Mouse (Mus musculus) heart, embryonic 15.5 days (tissue): ENCODE results near the gene Gpi1. TPM values are rescaled to one million over a fixed set of nuclear protein-coding genes. Genes with fewer than 3 reads are reported as not detected.
A peak's percentile ranks its signal among the peaks of the same experiment; 100 is the strongest.

ENCODE experiments used
- ATAC-seq: fragments of 200-750 bp; cut with Nextera tagmentation; replicated peaks from 2 replicates; pipeline ENCODE4 v1.8.0; 2017; ENCODE audit warnings: low read depth, moderate TSS enrichment; ENCODE audit not compliant: insufficient number of reproducible peaks, insufficient read depth, low FRiP score
- H3K27ac ChIP-seq: fragments of 300-500 bp; sonication (generic); 2 replicates; pipeline ENCODE4 v1.5.1; 2015; ENCODE audit warnings: mild to moderate bottlenecking, inconsistent platforms
- H3K27me3 ChIP-seq: fragments of 300-500 bp; sonication (generic); 2 replicates; pipeline ENCODE4 v1.6.1; 2015; ENCODE audit warnings: inconsistent platforms
- H3K36me3 ChIP-seq: fragments of 300-500 bp; sonication (generic); 2 replicates; pipeline ENCODE4 v1.6.1; 2015; ENCODE audit warnings: mild to moderate bottlenecking, inconsistent platforms
- H3K4me1 ChIP-seq: fragments of 300-500 bp; sonication (generic); replicated peaks from 2 replicates; pipeline ENCODE4 v1.6.1; 2015; ENCODE audit warnings: inconsistent platforms
- H3K4me2 ChIP-seq: fragments of 300-500 bp; sonication (generic); 2 replicates; pipeline ENCODE4 v1.6.1; 2015; ENCODE audit warnings: inconsistent platforms, mild to moderate bottlenecking, moderate library complexity
- H3K4me3 ChIP-seq: fragments of 300-500 bp; sonication (generic); 2 replicates; pipeline ENCODE4 v1.5.1; 2015; ENCODE audit warnings: mild to moderate bottlenecking, inconsistent platforms
- H3K9ac ChIP-seq: fragments of 300-500 bp; sonication (generic); 2 replicates; pipeline ENCODE4 v1.6.1; 2015; ENCODE audit warnings: mild to moderate bottlenecking, inconsistent platforms
- H3K9me3 ChIP-seq: fragments of 300-500 bp; sonication (generic); replicated peaks from 2 replicates; pipeline ENCODE4 v1.6.1; 2016; ENCODE audit warnings: inconsistent platforms
- WGBS: fragments of 180-500 bp; shearing (Covaris S2); methylation state at CpG from one replicate; pipeline ENCODE4 v1.1.7; 2015; ENCODE audit warnings: mixed read lengths; 5-methylcytosine and 5-hydroxymethylcytosine counted together
- polyA plus RNA-seq: library from polyadenylated mRNA; unstranded; fragments of >200 nt; fragmentation: Nextera tagmentation; extraction: Ambion mirVana; gene quantifications from 2 replicates; pipeline ENCODE4 v1.2.1, GENCODE M21; 2015

The Gpi1 gene
- polyA plus RNA-seq, result 660 and 727 TPM in 2 replicates

GRCm38 (mm10) chr7:34230116-34230515, at the start of gene Gpi1:
TSS of gene Gpi1 (minus strand) at chr7:34230336.
- no peaks in the 10 kb centered on the region for H3K9me3 ChIP-seq
- ATAC-seq, result peak; percentile 73
- peaks cover 64% of the 10 kb centered on the region for H3K4me1 ChIP-seq
- peak within 1 kb of the TSS; percentile 78 for H3K4me3 ChIP-seq
- H3K4me2 ChIP-seq, result peak within 1 kb of the TSS; percentile 73
- peaks cover 29% of the 10 kb centered on the region for H3K36me3 ChIP-seq
- 0% methylated on average over 39 of the region's 39 CpGs for WGBS
- peak within 1 kb of the TSS; percentile 96 for H3K27ac ChIP-seq
- no peaks in the 10 kb centered on the region for H3K27me3 ChIP-seq
- H3K9ac ChIP-seq, result peak within 1 kb of the TSS; percentile 86

- Histone ChIP-seq H3K27ac (no peak overlapping the region), H3K4me2 (no peak overlapping the region), H3K4me3 (no peak overlapping the region), H3K9ac (no peak overlapping the region), H3K4me1 (0 out of 2 replicates have a peak, but pooled peaks cover 2% of the 10 kb centered on the region), H3K27me3 (no peaks in the 10 kb centered on the region), H3K36me3 (no peaks in the 10 kb centered on the region; the same call in 1 of the 2 replicates), H3K9me3 (no peaks in the 10 kb centered on the region)
- WGBS, result 91% methylated on average over 2 of the region's 2 CpGs
- ATAC-seq, result no peak
Observed at GRCm38 (mm10) chr7:34277656-34278055, 47.5 kb upstream of the Gpi1 start.

- no peaks in the 10 kb centered on the region for H3K27me3 ChIP-seq
- H3K4me1 ChIP-seq, result 0 out of 2 replicates have a peak, but pooled peaks cover 5% of the 10 kb centered on the region
- no peak overlapping the region for H3K4me2 ChIP-seq
- no peak for ATAC-seq
- no peak overlapping the region for H3K27ac ChIP-seq
- 89% methylated on average over 3 of the region's 3 CpGs for WGBS
- no peak overlapping the region for H3K4me3 ChIP-seq
- H3K9ac ChIP-seq, result no peak overlapping the region
- H3K36me3 ChIP-seq, result no peaks in the 10 kb centered on the region; the same call in 1 of the 2 replicates
- no peaks in the 10 kb centered on the region for H3K9me3 ChIP-seq
Observed at GRCm38 (mm10) chr7:34276066-34276465, 45.9 kb upstream of the Gpi1 start.

GRCm38 (mm10) chr7:34272465-34272864, 42.3 kb upstream of the Gpi1 start:
- H3K27ac ChIP-seq, result no peak overlapping the region

GRCm38 (mm10) chr7:34268463-34268862, 38.3 kb upstream of the Gpi1 start:
- H3K4me1 ChIP-seq, result peaks cover 45% of the 10 kb centered on the region
- peak overlapping the region; percentile 10 for H3K27ac ChIP-seq
- H3K4me3 ChIP-seq, result no peak overlapping the region
- H3K9me3 ChIP-seq, result no peaks in the 10 kb centered on the region
- H3K36me3 ChIP-seq, result no peaks in the 10 kb centered on the region; the same call in 1 of the 2 replicates
- H3K4me2 ChIP-seq, result no peak overlapping the region
- H3K27me3 ChIP-seq, result no peaks in the 10 kb centered on the region
- H3K9ac ChIP-seq, result no peak overlapping the region
- 29% methylated on average over 1 of the region's 1 CpGs for WGBS
- no peak for ATAC-seq

More at GRCm38 (mm10) chr7:34272465-34272864, 42.3 kb upstream of the Gpi1 start:
- Histone ChIP-seq H3K4me1 (peaks cover 34% of the 10 kb centered on the region), H3K9me3 (no peaks in the 10 kb centered on the region), H3K27me3 (no peaks in the 10 kb centered on the region), H3K4me3 (no peak overlapping the region), H3K4me2 (no peak overlapping the region), H3K9ac (no peak overlapping the region), H3K36me3 (no peaks in the 10 kb centered on the region)
- 66% methylated on average over 4 of the region's 4 CpGs for WGBS
- no peak for ATAC-seq

- ATAC-seq, result no peak
- H3K4me1 ChIP-seq, result peaks cover 42% of the 10 kb centered on the region
- H3K27ac ChIP-seq, result peak overlapping the region; percentile 58
- no peak overlapping the region for H3K4me2 ChIP-seq
- no peaks in the 10 kb centered on the region for H3K27me3 ChIP-seq
- H3K36me3 ChIP-seq, result peaks cover 17% of the 10 kb centered on the region; the same call in 1 of the 2 replicates
- H3K9me3 ChIP-seq, result no peaks in the 10 kb centered on the region
- H3K9ac ChIP-seq, result no peak overlapping the region
- no peak overlapping the region for H3K4me3 ChIP-seq
Observed at GRCm38 (mm10) chr7:34266421-34266820, 36.3 kb upstream of the Gpi1 start.

GRCm38 (mm10) chr7:34265876-34266346, 35.8 kb upstream of the Gpi1 start:
- Histone ChIP-seq H3K27ac (peak overlapping the region; percentile 58), H3K4me3 (no peak overlapping the region), H3K4me2 (no peak overlapping the region), H3K9me3 (no peaks in the 10 kb centered on the region), H3K36me3 (peaks cover 20% of the 10 kb centered on the region; the same call in 1 of the 2 replicates), H3K27me3 (no peaks in the 10 kb centered on the region), H3K9ac (no peak overlapping the region), H3K4me1 (peaks cover 40% of the 10 kb centered on the region)
- peak; percentile 47; the same call in 1 of the 2 replicates for ATAC-seq
- WGBS, result 26% methylated on average over 5 of the region's 5 CpGs

- Histone ChIP-seq H3K27ac (no peak overlapping the region), H3K4me1 (peaks cover 23% of the 10 kb centered on the region), H3K9me3 (no peaks in the 10 kb centered on the region), H3K9ac (no peak overlapping the region), H3K4me2 (no peak overlapping the region), H3K4me3 (no peak overlapping the region), H3K27me3 (no peaks in the 10 kb centered on the region), H3K36me3 (peaks cover 40% of the 10 kb centered on the region)
- 93% methylated on average over 5 of the region's 5 CpGs for WGBS
- no peak for ATAC-seq
Observed at GRCm38 (mm10) chr7:34263437-34263836, 33.3 kb upstream of the Gpi1 start.

GRCm38 (mm10) chr7:34258407-34258806, 28.3 kb upstream of the Gpi1 start:
- Histone ChIP-seq H3K27me3 (no peaks in the 10 kb centered on the region), H3K4me1 (no peaks in the 10 kb centered on the region), H3K9ac (no peak overlapping the region), H3K4me2 (no peak overlapping the region), H3K27ac (no peak overlapping the region), H3K36me3 (peaks cover 81% of the 10 kb centered on the region), H3K4me3 (no peak overlapping the region), H3K9me3 (no peaks in the 10 kb centered on the region)
- 80% methylated on average over 1 of the region's 1 CpGs for WGBS
- ATAC-seq, result no peak

GRCm38 (mm10) chr7:34257279-34257678, 27.1 kb upstream of the Gpi1 start:
- Histone ChIP-seq H3K4me3 (no peak overlapping the region), H3K27me3 (no peaks in the 10 kb centered on the region), H3K27ac (peak overlapping the region; percentile 27; the same call in 1 of the 2 replicates), H3K36me3 (peaks cover 78% of the 10 kb centered on the region), H3K4me2 (no peak overlapping the region), H3K9ac (no peak overlapping the region), H3K9me3 (no peaks in the 10 kb centered on the region), H3K4me1 (no peaks in the 10 kb centered on the region)
- 70% methylated on average over 9 of the region's 9 CpGs for WGBS
- ATAC-seq, result no peak

- peak overlapping the region; percentile 55 for H3K27ac ChIP-seq
- no peak overlapping the region for H3K4me2 ChIP-seq
- no peaks in the 10 kb centered on the region for H3K9me3 ChIP-seq
- H3K36me3 ChIP-seq, result peaks cover 68% of the 10 kb centered on the region
- H3K9ac ChIP-seq, result no peak overlapping the region
- no peaks in the 10 kb centered on the region for H3K27me3 ChIP-seq
- ATAC-seq, result no peak
- WGBS, result 78% methylated on average over 1 of the region's 1 CpGs
- H3K4me3 ChIP-seq, result no peak overlapping the region
- no peaks in the 10 kb centered on the region for H3K4me1 ChIP-seq
Observed at GRCm38 (mm10) chr7:34255916-34256315, 25.8 kb upstream of the Gpi1 start.

- H3K9me3 ChIP-seq, result no peaks in the 10 kb centered on the region
- H3K27ac ChIP-seq, result peak overlapping the region; percentile 35
- H3K9ac ChIP-seq, result no peak overlapping the region
- H3K4me1 ChIP-seq, result no peaks in the 10 kb centered on the region
- peaks cover 68% of the 10 kb centered on the region for H3K36me3 ChIP-seq
- no peak overlapping the region for H3K4me3 ChIP-seq
- H3K4me2 ChIP-seq, result no peak overlapping the region
- WGBS, result 64% methylated on average over 3 of the region's 3 CpGs
- H3K27me3 ChIP-seq, result no peaks in the 10 kb centered on the region
- no peak for ATAC-seq
Observed at GRCm38 (mm10) chr7:34255137-34255536, 25.0 kb upstream of the Gpi1 start.
